Mouse (Mus musculus) fibroblast of lung, adult 2 months (primary cell): ENCODE measurements around the gene Neil1.

Source experiments
- DNase-seq: peaks from one replicate; pipeline ENCODE4 v3.0.0-alpha.2; 2011; ENCODE audit warnings: low read depth

Gene Neil1

GRCm38 (mm10) chr9:57148144-57148878 lies at the start of gene Neil1:
Gene Neil1 (minus strand): TSS chr9:57148305.
- DNase-seq = peak; percentile 93

DNA sequence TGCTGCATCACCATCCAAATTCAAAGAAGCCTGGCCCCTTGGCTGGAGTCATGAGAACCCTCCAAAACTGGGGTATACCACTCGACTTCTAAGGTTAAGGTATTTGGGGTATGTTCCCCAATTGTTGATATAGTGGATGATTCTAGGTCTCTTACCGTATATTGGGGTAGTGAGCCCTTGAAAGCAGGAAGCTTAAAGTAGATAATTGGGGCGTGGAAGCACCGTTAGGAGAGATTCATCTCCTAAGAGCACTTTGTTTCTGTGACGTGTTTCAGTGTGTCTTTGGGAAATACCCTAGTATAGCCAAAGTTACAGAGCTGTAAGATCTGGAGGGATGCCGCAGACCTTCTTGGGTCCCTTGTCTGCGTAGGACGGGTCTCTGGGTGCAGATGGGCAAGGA lies 49.3 kb upstream of the Neil1 start:
- DNase-seq = no peak

DNA sequence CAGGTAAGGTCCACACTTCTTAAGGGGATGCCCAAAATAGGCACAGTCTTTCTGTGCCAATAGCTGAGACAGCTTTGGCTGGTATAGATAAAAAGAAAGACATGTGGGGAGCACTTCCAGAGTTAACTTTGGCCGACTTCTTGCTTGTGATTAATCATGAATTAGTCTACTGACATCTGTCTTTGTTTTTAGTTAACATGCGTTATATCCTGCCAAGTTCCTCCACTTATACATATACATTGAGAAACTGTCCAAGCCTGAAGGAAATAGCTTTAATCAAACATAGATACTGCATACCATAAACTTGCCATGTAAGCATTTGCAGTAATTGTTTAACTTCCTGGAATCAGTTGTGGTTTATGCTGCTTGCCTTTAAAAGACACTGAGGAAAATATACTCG lies 48.6 kb upstream of the Neil1 start:
- DNase-seq = no peak

- DNase-seq = no peak
Observed at GRCm38 (mm10) chr9:57168411-57168810, 20.3 kb upstream of the Neil1 start.

DNA sequence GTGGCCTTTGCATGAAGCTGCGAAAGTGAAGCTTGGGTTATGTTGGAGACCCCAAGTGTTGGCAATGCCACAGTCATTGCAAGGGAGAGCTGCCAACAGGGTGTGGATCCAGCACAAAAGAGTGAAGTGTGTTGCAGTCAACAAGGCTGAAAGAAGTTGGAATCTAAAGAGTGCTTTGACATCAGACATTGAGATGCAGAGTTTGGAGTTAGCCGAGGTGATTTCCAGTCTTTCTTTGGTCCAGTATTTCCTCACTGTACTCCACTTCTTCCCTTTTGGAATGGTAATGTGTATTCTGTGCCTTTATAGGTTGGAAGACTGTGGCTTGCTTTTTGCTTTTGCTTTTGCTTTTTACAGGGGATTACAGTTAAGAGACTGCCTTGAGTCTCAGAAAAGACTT lies 18.1 kb upstream of the Neil1 start:
- DNase-seq = no peak

DNA sequence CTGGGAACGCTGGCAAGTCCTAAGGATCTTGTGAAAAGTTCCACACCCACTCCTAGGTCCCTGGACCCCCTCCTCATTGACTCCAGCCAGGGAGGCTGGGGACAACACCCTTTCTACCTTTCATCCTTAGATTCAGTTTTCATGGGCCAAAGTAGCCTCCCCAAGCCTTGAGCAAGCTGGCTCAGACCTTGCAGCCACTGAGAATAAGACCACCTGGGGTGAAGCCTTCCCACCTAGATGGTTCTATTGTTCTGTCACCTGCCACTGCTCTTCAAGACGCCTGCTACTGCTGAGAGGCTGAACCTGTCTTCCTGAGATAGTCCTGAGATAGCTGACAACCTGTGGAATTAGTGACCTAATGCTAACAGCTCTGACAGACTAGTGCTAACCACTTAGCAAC lies 15.0 kb upstream of the Neil1 start:
- no peak for DNase-seq

GRCm38 (mm10) chr9:57162496-57162895 lies 14.4 kb upstream of the Neil1 start:
- DNase-seq = no peak

GRCm38 (mm10) chr9:57158506-57158905 lies 10.4 kb upstream of the Neil1 start:
- no peak for DNase-seq

DNA sequence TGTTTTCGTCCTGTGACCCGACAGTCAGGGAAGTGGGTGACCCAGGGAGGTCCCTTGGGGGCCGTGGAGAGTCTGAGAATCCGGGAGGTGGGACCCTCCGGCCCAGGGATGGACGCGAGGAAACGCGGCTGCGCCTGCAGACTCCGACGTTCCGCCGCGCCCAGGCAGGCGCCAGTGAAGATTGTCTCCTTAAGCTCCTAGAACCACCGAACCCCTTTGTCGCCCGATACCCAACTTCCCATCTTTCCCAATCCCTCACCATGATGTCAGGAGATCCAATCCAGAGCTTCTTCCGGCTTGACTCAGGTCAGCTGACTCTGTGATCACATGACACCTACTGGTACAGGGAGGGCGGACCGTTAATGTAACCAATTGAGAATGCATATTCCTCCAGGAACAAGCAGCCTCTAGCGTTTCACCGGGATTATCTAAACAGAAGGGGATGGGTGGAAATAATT lies 9.9 kb upstream of the Neil1 start, which contains the start of gene Commd4:
Gene Commd4, minus strand, starts transcription at position 319 of the 458 bp plus-strand sequence.
- DNase-seq = peak; percentile 87

GRCm38 (mm10) chr9:57157499-57157898 lies 9.4 kb upstream of the Neil1 start:
- no peak for DNase-seq

GRCm38 (mm10) chr9:57156823-57157222 lies 8.7 kb upstream of the Neil1 start:
- no peak for DNase-seq

DNA sequence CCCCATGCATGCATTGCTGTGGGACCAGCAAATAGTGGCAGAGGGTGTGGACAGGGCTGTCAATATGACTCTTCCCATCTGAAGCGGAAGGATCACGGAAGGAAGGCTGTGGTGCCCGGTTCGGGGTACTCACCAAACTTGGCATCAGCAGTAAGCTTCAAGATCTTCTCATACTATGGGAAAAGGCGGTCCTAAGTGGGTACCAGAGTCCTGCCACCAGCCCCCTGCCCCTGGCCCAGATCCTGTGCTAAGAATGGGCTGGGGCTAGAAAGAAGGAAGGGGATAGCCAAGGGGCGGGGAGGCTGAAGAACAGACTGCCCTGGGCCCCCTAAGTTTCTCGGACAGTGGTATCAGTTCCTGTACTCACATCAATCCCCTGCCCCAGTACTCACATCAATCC lies 8.3 kb upstream of the Neil1 start:
- no peak for DNase-seq

DNA sequence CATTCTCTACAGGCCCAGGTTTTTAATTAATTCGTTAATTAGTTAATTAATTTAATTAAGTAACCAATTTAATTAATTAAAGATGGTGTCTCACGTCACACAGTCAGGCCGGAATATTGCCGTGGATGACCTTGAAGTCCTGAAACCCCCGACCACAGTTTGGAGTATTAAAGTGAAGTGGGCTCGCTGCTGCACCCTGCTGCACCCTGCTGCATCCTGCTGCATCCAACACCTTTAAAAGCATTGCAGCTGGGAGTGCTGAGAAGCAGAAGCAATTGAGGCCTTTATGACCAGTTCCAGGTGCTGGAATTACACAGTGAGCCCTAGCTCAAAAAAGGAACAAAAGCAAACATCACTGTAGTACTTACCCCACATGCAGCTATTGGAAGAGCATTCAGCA lies 4.2 kb upstream of the Neil1 start:
- no peak for DNase-seq

- DNase-seq = no peak
Observed at GRCm38 (mm10) chr9:57150192-57150591, 2.1 kb upstream of the Neil1 start.

- no peak for DNase-seq
Observed at GRCm38 (mm10) chr9:57149021-57149420, 916 bp upstream of the Neil1 start.

- no peak for DNase-seq
Observed at GRCm38 (mm10) chr9:57147205-57148143, 631 bp downstream of the Neil1 start.

DNA sequence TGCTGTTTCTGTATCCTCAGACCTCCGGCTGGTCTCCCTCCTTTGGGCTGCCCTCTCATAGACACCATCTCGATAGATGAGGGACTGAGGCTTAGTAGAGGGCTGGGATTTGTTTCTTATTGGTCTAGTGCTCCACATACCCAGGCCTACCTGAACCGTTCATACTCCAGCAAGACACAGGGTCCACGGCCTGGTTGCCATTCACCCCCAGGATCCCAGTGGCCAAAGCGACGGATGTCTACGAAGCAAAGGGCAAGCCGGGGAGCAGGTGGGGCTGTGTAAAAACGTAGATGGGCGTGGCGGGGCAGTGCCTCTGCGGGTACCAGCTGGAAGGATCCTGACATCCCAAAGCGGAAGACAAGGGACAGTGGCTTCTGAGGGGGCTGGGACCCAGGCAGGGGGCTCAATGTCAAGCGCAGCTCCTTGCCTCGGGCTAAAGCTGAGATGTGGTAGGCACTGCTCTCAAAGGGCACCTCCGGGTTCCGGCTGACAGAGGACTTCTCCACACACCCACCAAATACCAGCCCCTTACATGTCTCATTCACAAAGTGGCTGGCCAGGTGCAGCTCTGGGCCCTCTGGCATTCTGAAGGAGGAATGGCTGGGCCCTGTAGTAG lies 1.5 kb downstream of the Neil1 start:
- DNase-seq = no peak

DNA sequence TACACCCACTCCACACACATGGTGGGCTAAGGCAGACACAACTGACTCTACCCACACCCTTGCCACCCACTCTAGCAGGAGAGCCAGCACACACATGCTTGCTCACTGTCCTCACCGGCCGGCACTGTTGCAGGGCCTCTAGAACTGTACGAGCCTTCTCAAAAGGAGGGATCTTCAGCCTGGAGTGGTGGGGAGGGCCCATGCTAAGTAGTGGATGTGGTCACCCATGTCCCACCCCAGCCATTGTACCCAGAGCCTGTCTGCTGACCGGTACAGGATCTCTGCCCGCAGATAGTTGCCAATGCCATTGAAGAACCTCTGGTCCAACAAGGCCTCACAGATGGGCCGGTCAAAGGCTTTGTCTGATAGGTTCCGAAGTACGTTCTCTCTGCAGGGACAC lies 3.3 kb downstream of the Neil1 start:
- DNase-seq = no peak

DNA sequence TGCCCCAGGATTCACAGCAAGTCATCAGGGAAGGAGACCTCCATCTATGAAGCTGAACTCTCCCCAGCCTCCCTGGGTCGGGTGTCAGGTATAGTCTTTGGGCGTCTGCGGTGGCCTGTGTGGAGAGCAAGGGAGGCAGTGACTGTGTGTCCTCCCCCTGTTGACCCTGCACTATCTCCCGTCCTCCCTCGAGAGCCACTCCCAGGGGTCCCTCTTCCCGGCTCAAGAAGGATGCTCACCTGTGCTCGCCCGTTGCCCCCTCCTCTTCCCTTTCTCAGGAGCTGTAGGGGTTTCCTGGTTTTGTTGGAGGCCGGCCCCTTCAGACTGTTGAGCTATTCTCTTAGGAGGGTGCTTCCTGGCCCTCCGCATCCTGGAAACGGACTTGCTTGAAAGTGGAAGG lies 4.9 kb downstream of the Neil1 start:
- DNase-seq = no peak

DNA sequence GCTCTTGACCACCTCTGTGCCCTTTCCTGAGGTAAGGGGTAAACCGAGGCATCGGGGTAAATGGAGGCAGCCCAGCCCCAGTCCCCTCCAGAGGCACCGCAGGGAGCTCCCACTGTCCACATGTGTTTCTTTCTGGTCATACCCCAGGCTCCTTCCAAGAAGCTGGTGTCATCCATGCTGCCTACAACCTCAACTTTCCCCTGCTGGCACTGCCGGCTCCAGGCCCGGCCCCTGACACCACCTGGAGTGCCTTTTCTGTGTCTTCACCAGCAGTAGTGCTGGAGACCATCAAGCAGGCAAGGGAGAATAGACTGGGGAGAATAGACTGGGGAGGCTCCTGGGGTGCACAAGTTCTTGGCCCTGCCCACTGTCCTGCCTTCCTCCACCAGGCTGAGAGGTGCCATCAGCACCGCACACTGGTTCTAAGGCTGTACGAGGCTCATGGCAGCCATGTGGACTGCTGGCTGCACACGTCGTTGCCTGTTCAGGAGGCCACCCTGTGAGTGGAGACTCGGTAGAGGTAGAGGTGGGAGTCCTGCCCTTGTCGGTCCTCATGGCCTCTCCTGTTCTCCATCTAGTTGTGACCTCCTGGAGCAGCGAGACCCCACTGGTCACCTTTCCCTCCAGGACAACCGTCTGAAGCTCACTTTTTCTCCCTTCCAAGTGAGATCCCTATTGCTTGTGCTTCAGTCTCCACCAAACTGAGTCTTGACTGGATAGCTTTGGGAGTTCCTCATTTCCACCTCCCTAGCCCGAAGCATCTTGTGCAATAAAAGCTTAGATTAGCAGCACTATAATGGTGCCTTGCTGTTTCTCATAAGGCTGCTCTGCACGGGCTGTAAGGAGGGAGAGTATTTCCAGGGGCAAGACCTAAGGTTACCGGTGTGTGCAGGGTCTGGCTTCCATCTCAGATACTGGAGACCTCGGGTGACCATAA lies 6.4 kb downstream of the Neil1 start:
- no peak for DNase-seq

DNA sequence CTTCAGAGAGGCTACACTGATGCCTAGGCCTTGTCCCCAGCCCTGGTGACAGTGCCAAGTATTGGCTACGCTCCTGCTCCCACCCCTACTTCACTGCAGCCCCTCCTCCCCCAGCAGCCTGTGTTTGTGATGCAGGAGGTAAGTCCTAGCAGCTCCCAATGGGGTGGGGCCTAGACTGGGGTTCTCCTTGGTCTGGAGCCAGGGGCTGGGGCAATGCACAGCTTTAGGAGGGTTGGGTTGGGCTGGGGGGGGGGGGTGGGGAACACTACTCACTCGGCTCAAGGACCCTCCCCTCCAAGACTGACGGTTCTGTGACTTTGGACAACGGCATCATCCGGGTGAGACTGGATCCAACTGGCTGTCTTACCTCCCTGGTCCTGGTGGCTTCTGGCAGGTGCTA lies 8.5 kb downstream of the Neil1 start:
- no peak for DNase-seq

GRCm38 (mm10) chr9:57139110-57139509 lies 9.0 kb downstream of the Neil1 start:
- DNase-seq = no peak
